Mouse (Mus musculus): ENCODE data around the gene Acss3. TPM values are rescaled to one million over a fixed set of nuclear protein-coding genes. Genes with fewer than 3 reads are reported as not detected.

Acss3 gene
- polyA plus RNA-seq, 1 experiment from 2014 or later: 1.2 TPM

DNA sequence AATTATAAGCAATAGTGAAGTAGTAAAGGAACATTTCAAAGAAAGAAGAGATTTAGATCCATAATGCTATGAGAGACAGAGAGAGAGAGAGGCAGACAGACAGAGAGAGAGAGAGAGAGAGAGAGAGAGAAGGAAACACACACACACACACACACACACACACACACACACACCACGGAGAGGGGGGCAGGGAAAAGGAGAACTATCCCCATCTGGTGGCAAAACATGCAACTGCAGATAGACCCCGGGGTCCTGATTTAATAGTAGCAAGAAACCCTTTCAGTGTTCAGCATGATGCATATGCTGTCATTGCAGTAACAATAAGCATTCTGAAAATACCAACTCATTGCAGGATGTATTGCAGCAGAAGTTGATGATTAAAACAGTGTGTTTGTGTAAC lies 210.4 kb downstream of the Acss3 start:
- Histone ChIP-seq H3K9me3 (ENCODE audit: control insufficient read depth, low read length) (peaks cover 3% of the 10 kb centered on the region), H3K27ac (ENCODE audit: low read depth, low read length) (no peak overlapping the region), H3K27me3 (replicated peaks; ENCODE audit: control insufficient read depth, insufficient read depth, low read length) (no peaks in the 10 kb centered on the region), H3K36me3 (ENCODE audit: control insufficient read depth, insufficient read depth, low read length) (peaks cover 4% of the 10 kb centered on the region), H3K4me3 (ENCODE audit: low read length) (no peak overlapping the region), H3K4me1 (ENCODE audit: control insufficient read depth, insufficient read depth, low read depth, low read length) (no peaks in the 10 kb centered on the region), H3K4me2 (ENCODE audit: low read length) (no peak overlapping the region), H3K9ac (ENCODE audit: low read depth, low read length) (no peak overlapping the region)
- WGBS: 24% methylated on average over 2 of the region's 2 CpGs
- peak; percentile 42; the same call in 1 of the 2 replicates for ATAC-seq

DNA sequence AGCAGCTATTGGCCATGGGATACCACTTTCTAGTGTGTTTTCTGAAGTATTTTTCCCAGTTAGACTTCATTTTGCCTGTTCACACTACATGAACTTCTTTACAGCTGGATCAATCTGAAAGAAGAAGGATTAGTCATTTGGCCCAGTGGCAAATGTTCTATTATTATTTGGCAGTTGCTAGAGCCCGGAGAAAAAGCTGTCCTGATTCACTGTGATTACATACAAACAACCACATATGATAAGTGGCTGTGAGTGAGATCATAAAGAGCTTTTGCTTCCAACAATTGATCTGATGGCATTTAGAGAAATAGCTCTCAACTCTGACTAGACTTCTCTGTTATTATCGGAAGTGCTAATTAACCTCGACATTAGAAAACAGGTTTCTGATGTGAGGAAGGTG lies 213.4 kb downstream of the Acss3 start:
- Histone ChIP-seq H3K9me3 (ENCODE audit: control insufficient read depth, low read length) (peaks cover 3% of the 10 kb centered on the region), H3K27me3 (replicated peaks; ENCODE audit: control insufficient read depth, insufficient read depth, low read length) (no peaks in the 10 kb centered on the region), H3K4me1 (ENCODE audit: control insufficient read depth, insufficient read depth, low read depth, low read length) (no peaks in the 10 kb centered on the region), H3K27ac (ENCODE audit: low read depth, low read length) (no peak overlapping the region), H3K9ac (ENCODE audit: low read depth, low read length) (no peak overlapping the region), H3K4me3 (ENCODE audit: low read length) (no peak overlapping the region), H3K36me3 (ENCODE audit: control insufficient read depth, insufficient read depth, low read length) (peaks cover 4% of the 10 kb centered on the region), H3K4me2 (ENCODE audit: low read length) (no peak overlapping the region)
- WGBS: 62% methylated on average over 3 of the region's 3 CpGs
- no peak for ATAC-seq

DNA sequence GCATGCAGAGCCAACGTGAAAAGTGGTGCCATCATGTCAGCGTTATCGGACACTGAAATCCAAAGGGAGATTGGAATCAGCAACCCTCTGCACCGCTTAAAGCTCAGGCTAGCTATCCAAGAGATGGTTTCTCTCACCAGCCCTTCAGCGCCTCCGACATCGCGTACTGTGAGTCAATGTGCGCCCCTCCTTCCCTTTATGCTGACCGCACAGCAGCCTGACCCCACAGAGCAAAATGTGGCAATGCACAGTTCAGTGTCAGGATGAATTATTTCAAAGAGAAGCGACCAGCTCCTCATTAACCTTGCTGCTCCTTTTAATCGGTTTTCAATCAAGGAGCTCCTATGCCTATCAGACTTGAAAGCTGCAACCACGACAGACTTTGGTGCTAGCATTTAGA lies 227.1 kb downstream of the Acss3 start:
- Histone ChIP-seq H3K27ac (ENCODE audit: low read depth, low read length) (no peak overlapping the region), H3K9ac (ENCODE audit: low read depth, low read length) (no peak overlapping the region), H3K4me3 (ENCODE audit: low read length) (no peak overlapping the region), H3K4me2 (ENCODE audit: low read length) (no peak overlapping the region), H3K4me1 (ENCODE audit: control insufficient read depth, insufficient read depth, low read depth, low read length) (no peaks in the 10 kb centered on the region), H3K27me3 (replicated peaks; ENCODE audit: control insufficient read depth, insufficient read depth, low read length) (no peaks in the 10 kb centered on the region), H3K36me3 (ENCODE audit: control insufficient read depth, insufficient read depth, low read length) (no peaks in the 10 kb centered on the region), H3K9me3 (ENCODE audit: control insufficient read depth, low read length) (no peaks in the 10 kb centered on the region)
- WGBS: 42% methylated on average over 13 of the region's 13 CpGs
- ATAC-seq: no peak; the same call in 1 of the 2 replicates

Other genes starting within 250 kb of the Acss3 start
- 31.6 and 33.6 TPM in 2 replicates for gene Lin7a, start 148.0 kb upstream of the Acss3 start, polyA plus RNA-seq (2015; fragmentation: Nextera tagmentation; extraction: Ambion mirVana)

All from hindbrain, embryonic 16.5 days (tissue).